Mouse (Mus musculus) hindbrain, embryonic 10.5 days (tissue): Measurements from ENCODE around the gene Mccc2. TPM values are rescaled to one million over a fixed set of nuclear protein-coding genes. Genes with fewer than 3 reads are reported as not detected.

ENCODE experiments used
- DNase-seq: peaks from one replicate; pipeline ENCODE4 v3.0.0-alpha.2; 2017; ENCODE audit warnings: low spot score
- H3K27ac ChIP-seq: fragments of 300-500 bp; sonication (generic); 2 replicates; pipeline ENCODE4 v1.5.1; 2016; ENCODE audit warnings: mild to moderate bottlenecking, moderate library complexity
- H3K27me3 ChIP-seq: fragments of 300-500 bp; sonication (generic); 2 replicates; pipeline ENCODE4 v1.6.1; 2016; ENCODE audit warnings: mild to moderate bottlenecking; ENCODE audit not compliant: poor library complexity, insufficient read depth, severe bottlenecking
- H3K36me3 ChIP-seq: fragments of 300-500 bp; sonication (generic); 2 replicates; pipeline ENCODE4 v1.6.1; 2016; ENCODE audit warnings: mild to moderate bottlenecking, moderate library complexity
- H3K4me1 ChIP-seq: fragments of 300-500 bp; sonication (generic); replicated peaks from 2 replicates; pipeline ENCODE4 v1.6.1; 2016; ENCODE audit warnings: mild to moderate bottlenecking
- H3K4me3 ChIP-seq: fragments of 300-500 bp; sonication (generic); 2 replicates; pipeline ENCODE4 v1.5.1; 2016; ENCODE audit warnings: mild to moderate bottlenecking, moderate library complexity
- H3K9me3 ChIP-seq: fragments of 300-500 bp; sonication (generic); 2 replicates; pipeline ENCODE4 v1.6.1; 2016; ENCODE audit warnings: mild to moderate bottlenecking, moderate library complexity
- WGBS: fragments of 180-500 bp; shearing (Covaris S2); methylation state at CpG from one replicate; pipeline ENCODE4 v1.1.7; 2016; 5-methylcytosine and 5-hydroxymethylcytosine counted together
- polyA plus RNA-seq: library from polyadenylated mRNA; unstranded; fragments of >200 nt; fragmentation: Nextera tagmentation; extraction: Ambion mirVana; gene quantifications from 2 replicates; pipeline ENCODE4 v1.2.1, GENCODE M21; 2016

Gene Mccc2
- polyA plus RNA-seq, 1 experiment from 2014 or later, result 33.9 TPM

DNA sequence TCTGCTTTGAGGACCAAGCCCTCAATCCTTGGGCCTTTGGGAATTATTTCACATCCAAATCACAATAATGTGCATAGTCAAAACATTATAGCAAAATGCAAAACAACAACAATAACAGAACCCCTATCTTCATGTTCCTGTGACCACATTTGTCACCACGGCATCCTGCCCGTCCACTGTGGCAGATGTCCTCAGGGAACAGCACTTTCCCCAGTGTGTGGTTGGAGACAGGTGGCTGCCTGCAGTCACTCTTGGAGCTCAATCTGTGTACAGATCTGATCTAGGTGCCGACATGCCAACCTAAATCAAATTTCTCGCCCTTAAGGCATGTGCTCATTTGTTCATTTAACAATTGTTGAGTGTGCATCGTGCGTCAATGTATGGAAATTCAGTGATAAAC is 83.9 kb downstream of the Mccc2 start:
- Histone ChIP-seq H3K27ac (no peak overlapping the region), H3K9me3 (no peaks in the 10 kb centered on the region), H3K4me3 (no peak overlapping the region), H3K36me3 (no peaks in the 10 kb centered on the region), H3K4me1 (peaks cover 10% of the 10 kb centered on the region; the same call in 1 of the 2 replicates), H3K27me3 (no peaks in the 10 kb centered on the region)
- no peak for DNase-seq
- WGBS, result 82% methylated on average over 6 of the region's 6 CpGs

DNA sequence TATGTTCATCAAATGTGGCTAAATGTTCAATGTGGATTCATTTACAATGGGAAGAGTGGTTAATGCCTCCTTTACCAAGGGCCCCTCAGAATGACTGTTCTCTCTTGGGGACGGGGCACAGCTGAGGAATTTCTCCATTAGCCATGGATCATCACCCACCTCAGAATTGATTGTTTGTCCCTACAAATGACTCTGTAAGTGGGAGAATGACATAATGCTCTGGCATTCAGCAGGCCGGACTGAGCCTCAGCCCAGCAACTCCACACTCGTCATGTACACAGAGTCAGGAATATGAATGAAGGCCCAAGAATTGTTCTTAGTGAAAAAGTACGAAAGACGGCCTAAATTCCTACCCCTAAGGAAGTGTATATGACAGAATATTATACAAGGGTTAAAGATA is 89.2 kb downstream of the Mccc2 start:
- no peak for DNase-seq
- Histone ChIP-seq H3K36me3 (no peaks in the 10 kb centered on the region), H3K9me3 (no peaks in the 10 kb centered on the region), H3K4me3 (no peak overlapping the region), H3K27me3 (no peaks in the 10 kb centered on the region), H3K27ac (no peak overlapping the region), H3K4me1 (peaks cover 26% of the 10 kb centered on the region)
- 50% methylated on average over 5 of the region's 5 CpGs for WGBS

GRCm38 (mm10) chr13:99915632-99916031 is 99.8 kb downstream of the Mccc2 start:
- Histone ChIP-seq H3K4me1 (no peaks in the 10 kb centered on the region), H3K4me3 (no peak overlapping the region), H3K27ac (no peak overlapping the region), H3K27me3 (no peaks in the 10 kb centered on the region), H3K9me3 (no peaks in the 10 kb centered on the region), H3K36me3 (no peaks in the 10 kb centered on the region)
- WGBS, result 88% methylated on average over 5 of the region's 5 CpGs
- no peak for DNase-seq

- peak within 1 kb of the TSS; percentile 53 for H3K27ac ChIP-seq
- H3K4me1 ChIP-seq, result peaks cover 15% of the 10 kb centered on the region
- H3K4me3 ChIP-seq, result peak within 1 kb of the TSS; percentile 53
- DNase-seq, result no peak
- no peaks in the 10 kb centered on the region for H3K36me3 ChIP-seq
- WGBS, result 45% methylated on average over 9 of the region's 9 CpGs
- peaks cover 47% of the 10 kb centered on the region for H3K27me3 ChIP-seq
- H3K9me3 ChIP-seq, result no peaks in the 10 kb centered on the region
Measured at GRCm38 (mm10) chr13:99900965-99901364, 114.5 kb downstream of the Mccc2 start, which contains the start of gene Cartpt. Gene Cartpt (minus strand): TSS chr13:99901091.

DNA sequence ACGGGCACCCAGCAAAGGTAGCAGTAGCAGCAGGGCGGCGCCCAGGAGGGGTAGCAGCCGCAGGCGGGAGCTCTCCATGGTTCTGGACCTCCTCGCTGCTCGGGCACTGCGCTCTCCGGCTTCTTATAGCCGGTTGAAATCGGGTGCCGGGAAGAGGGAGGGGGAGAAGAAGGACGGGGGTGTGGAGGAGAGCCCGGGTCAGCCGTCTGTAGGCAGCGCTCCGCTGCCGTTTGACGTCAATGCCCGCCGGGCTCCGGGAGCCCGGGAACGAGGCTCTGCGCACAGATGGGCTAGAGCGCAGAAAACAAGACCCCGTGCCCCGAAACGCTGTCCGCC is 114.9 kb downstream of the Mccc2 start:
- Histone ChIP-seq H3K27me3 (peaks cover 47% of the 10 kb centered on the region), H3K4me3 (peak overlapping the region; percentile 53), H3K9me3 (no peaks in the 10 kb centered on the region), H3K4me1 (peaks cover 15% of the 10 kb centered on the region), H3K36me3 (no peaks in the 10 kb centered on the region), H3K27ac (peak overlapping the region; percentile 53)
- DNase-seq, result peak; percentile 76
- WGBS, result under 1% methylated on average over 30 of the region's 30 CpGs

- H3K27ac ChIP-seq, result peak overlapping the region; percentile 53
- 6% methylated on average over 38 of the region's 38 CpGs for WGBS
- H3K27me3 ChIP-seq, result peaks cover 47% of the 10 kb centered on the region
- peak; percentile 25 for DNase-seq
- peak overlapping the region; percentile 53 for H3K4me3 ChIP-seq
- H3K4me1 ChIP-seq, result peaks cover 15% of the 10 kb centered on the region
- H3K9me3 ChIP-seq, result no peaks in the 10 kb centered on the region
- no peaks in the 10 kb centered on the region for H3K36me3 ChIP-seq
Measured at GRCm38 (mm10) chr13:99899670-99900556, 115.5 kb downstream of the Mccc2 start.

GRCm38 (mm10) chr13:99898816-99899215 is 116.6 kb downstream of the Mccc2 start:
- Histone ChIP-seq H3K27me3 (peaks cover 47% of the 10 kb centered on the region), H3K27ac (no peak overlapping the region), H3K4me1 (peaks cover 15% of the 10 kb centered on the region), H3K9me3 (no peaks in the 10 kb centered on the region), H3K4me3 (no peak overlapping the region), H3K36me3 (no peaks in the 10 kb centered on the region)
- WGBS, result 27% methylated on average over 14 of the region's 14 CpGs
- no peak for DNase-seq

Other genes with a start within 250 kb of the Mccc2 start
- gene Cartpt, start 114.5 kb downstream of the Mccc2 start, polyA plus RNA-seq, result 9.3 and 31.1 TPM in 2 replicates
- gene Bdp1, start 88.4 kb upstream of the Mccc2 start, polyA plus RNA-seq, result 19.3 and 26.2 TPM in 2 replicates
- gene Serf1, start 92.4 kb upstream of the Mccc2 start, polyA plus RNA-seq, result 156 and 208 TPM in 2 replicates
- gene Smn1, start 109.2 kb upstream of the Mccc2 start, polyA plus RNA-seq, result 86.9 and 88.0 TPM in 2 replicates
- 0.16 and 0.26 TPM in 2 replicates for gene Naip2, start 186.5 kb upstream of the Mccc2 start, polyA plus RNA-seq
- gene Naip5, start 230.7 kb upstream of the Mccc2 start, polyA plus RNA-seq, result 0.15 and 0.16 TPM in 2 replicates